Mouse (Mus musculus) MN1 (cell line): ENCODE measurements around the gene Tenm3.

ENCODE experiments used
- DNase-seq: peaks from one replicate; pipeline ENCODE4 v3.0.0-alpha.2; 2016; ENCODE audit warnings: low spot score

Tenm3 gene

GRCm38 (mm10) chr8:48809104-48809503 is 34.6 kb downstream of the Tenm3 start:
- DNase-seq, result no peak

GRCm38 (mm10) chr8:48803070-48803469 is 40.7 kb downstream of the Tenm3 start:
- DNase-seq, result no peak

- no peak for DNase-seq
Measured at GRCm38 (mm10) chr8:48802231-48802630, 41.5 kb downstream of the Tenm3 start.

GRCm38 (mm10) chr8:48797955-48798359 is 45.8 kb downstream of the Tenm3 start:
- peak; percentile 47 for DNase-seq

- no peak for DNase-seq
Measured at GRCm38 (mm10) chr8:48794285-48794684, 49.5 kb downstream of the Tenm3 start.

- DNase-seq, result no peak
Measured at GRCm38 (mm10) chr8:48793729-48794128, 50.0 kb downstream of the Tenm3 start.

GRCm38 (mm10) chr8:48792587-48793326 is 51.0 kb downstream of the Tenm3 start:
- DNase-seq, result no peak

- DNase-seq, result no peak
Measured at GRCm38 (mm10) chr8:48783308-48783707, 60.4 kb downstream of the Tenm3 start.

GRCm38 (mm10) chr8:48780628-48781027 is 63.1 kb downstream of the Tenm3 start:
- no peak for DNase-seq

GRCm38 (mm10) chr8:48779194-48779593 is 64.6 kb downstream of the Tenm3 start:
- no peak for DNase-seq

GRCm38 (mm10) chr8:48776081-48776480 is 67.7 kb downstream of the Tenm3 start:
- no peak for DNase-seq

GRCm38 (mm10) chr8:48775531-48776037 is 68.2 kb downstream of the Tenm3 start:
- DNase-seq, result no peak

- no peak for DNase-seq
Measured at GRCm38 (mm10) chr8:48774837-48775236, 68.9 kb downstream of the Tenm3 start.

GRCm38 (mm10) chr8:48766545-48767234 is 77.1 kb downstream of the Tenm3 start:
- DNase-seq, result peak; percentile 20

- DNase-seq, result no peak
Measured at GRCm38 (mm10) chr8:48765212-48765611, 78.5 kb downstream of the Tenm3 start.

- no peak for DNase-seq
Measured at GRCm38 (mm10) chr8:48764011-48764410, 79.7 kb downstream of the Tenm3 start.

- DNase-seq, result no peak
Measured at GRCm38 (mm10) chr8:48756874-48757273, 86.9 kb downstream of the Tenm3 start.

GRCm38 (mm10) chr8:48755492-48755891 is 88.3 kb downstream of the Tenm3 start:
- no peak for DNase-seq

GRCm38 (mm10) chr8:48754959-48755358 is 88.8 kb downstream of the Tenm3 start:
- DNase-seq, result no peak

- no peak for DNase-seq
Measured at GRCm38 (mm10) chr8:48751965-48752364, 91.8 kb downstream of the Tenm3 start.

- DNase-seq, result no peak
Measured at GRCm38 (mm10) chr8:48748503-48749059, 95.2 kb downstream of the Tenm3 start.

GRCm38 (mm10) chr8:48743912-48744311 is 99.8 kb downstream of the Tenm3 start:
- DNase-seq, result no peak

- no peak for DNase-seq
Measured at GRCm38 (mm10) chr8:48742741-48743140, 101.0 kb downstream of the Tenm3 start.
